Mouse (Mus musculus) kidney, adult 2 months (tissue): ENCODE results near the gene Mcidas.

Experiments
- CTCF ChIP-seq: fragments of 200-500 bp; conservative IDR thresholded peaks from 2 replicates; pipeline ENCODE4 v1.5.1; 2011; ENCODE audit warnings: low read depth, mild to moderate bottlenecking, control low read depth, low read length, moderate library complexity, mixed read lengths; ENCODE audit not compliant: insufficient read depth, insufficient read length
- POLR2A ChIP-seq: fragments of 200-500 bp; IDR thresholded peaks from one replicate; pipeline ENCODE4 v1.6.1; 2011; ENCODE audit warnings: low read depth, low read length, control low read depth

DNA sequence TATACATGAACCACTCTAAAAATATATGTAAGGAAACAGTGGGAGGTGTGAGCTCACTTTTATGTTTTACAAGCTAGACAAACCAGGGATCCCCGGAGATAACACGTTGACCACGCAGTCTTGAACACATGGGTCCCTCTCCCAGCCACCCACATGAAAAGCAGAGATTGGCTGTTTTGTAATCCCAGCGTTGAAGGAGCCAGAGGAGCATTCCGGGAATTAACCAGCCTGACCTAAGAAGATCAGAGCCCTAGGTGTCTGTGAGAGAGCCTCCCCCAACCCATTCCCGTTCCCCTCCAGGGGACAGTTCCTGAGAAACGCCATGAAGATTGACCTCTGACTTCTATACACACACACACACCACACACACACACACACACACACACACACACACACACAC lies 37.7 kb downstream of the Mcidas start:
- TF ChIP-seq CTCF (no peak), POLR2A (no peak)
